Mouse (Mus musculus): ENCODE measurements around the gene Zfp142. TPM values are rescaled to one million over a fixed set of nuclear protein-coding genes. Genes with fewer than 3 reads are reported as not detected.

Gene Zfp142
- total and polyA plus RNA-seq, 3 experiments: 2.8 to 15.1 (median 6.0) TPM

DNA sequence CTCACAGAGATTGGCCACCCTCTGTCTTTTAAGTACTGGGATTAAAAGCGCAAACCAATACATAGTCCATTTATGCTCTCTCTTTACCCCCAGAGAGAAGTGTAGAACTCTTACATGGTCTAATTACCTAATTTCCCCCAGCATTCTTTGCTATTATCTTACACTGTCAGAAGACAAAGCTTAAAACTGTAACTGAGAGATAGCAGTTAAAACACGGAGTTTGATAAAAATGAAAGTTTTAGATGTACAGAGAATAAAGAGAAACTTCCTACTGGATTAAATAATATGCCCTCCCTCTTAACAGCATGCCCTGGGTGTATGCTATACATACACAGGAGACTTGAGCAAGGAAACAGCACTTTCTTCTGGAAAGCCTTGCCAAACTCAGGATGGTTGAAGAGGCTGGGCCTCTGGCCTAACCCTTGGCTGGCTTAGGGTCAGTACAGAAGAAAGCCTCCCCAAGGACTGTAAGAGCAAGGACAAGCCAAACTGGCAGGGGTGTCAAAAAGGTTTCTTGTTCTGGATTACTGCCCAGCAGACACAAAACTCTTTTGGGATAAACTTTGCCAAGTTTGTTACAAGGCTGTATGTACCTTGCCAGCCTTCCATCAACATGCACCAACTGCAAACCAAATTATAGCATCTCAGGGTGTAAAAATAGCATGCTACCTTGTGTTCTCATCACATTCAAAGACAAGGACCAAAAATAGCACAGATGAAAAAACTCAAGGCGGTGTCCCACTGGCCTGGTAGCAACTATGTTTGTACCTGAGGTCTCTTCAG is 3.2 kb downstream of the Zfp142 start:
- Histone ChIP-seq H3K27me3 (replicated peaks) (no peaks in the 10 kb centered on the region), H3K36me3 (replicated peaks in 1 of 2; ENCODE audit: control insufficient read depth in 1 of 2, insufficient read depth in 1 of 2, low read length in 1 of 2) (peaks cover 16 to 52% of the 10 kb centered on the region in 2 experiments), H3K9me3 (replicated peaks; ENCODE audit: low read length) (no peaks in the 10 kb centered on the region), H3K79me2 (replicated peaks; ENCODE audit: control insufficient read depth, extremely low read depth, insufficient read depth, poor library complexity, severe bottlenecking) (peaks cover 45% of the 10 kb centered on the region), H3K4me2 (ENCODE audit: insufficient read depth, low read depth, poor library complexity, severe bottlenecking) (no peak overlapping the region; the same call in 1 of the 2 replicates), H3K9ac (ENCODE audit: insufficient read depth, low read depth) (no peak overlapping the region), H3K4me3 (replicated peaks in 1 of 3; ENCODE audit: low read depth in 2 of 3, low read length in 2 of 3, poor library complexity in 1 of 3) (no peak overlapping the region), H3K27ac (ENCODE audit: insufficient read depth, low read depth) (no peak overlapping the region; the same call in 1 of the 2 replicates), H3K4me1 (ENCODE audit: control insufficient read depth in 1 of 2, insufficient read depth in 2 of 2) (peaks cover 5 to 38% of the 10 kb centered on the region in 2 experiments)
- in situ Hi-C loops (cut with MboI; ENCODE audit: low pct_ligation_motif_present, low pct_unique_long_range_greater_than_20kb, low sequenced_read_pairs) (no loop called here), dilution Hi-C loops (cut with MboI; ENCODE audit: extremely low pct_ligation_motif_present, extremely low pct_unique_long_range_greater_than_20kb, low sequenced_read_pairs) (no loop called here)
- TF ChIP-seq KAT2A (IDR thresholded peaks at IDR 0.05; ENCODE audit: insufficient replicate concordance, low read length) (no peak), CHD2 (IDR thresholded peaks at IDR 0.05; ENCODE audit: low read length) (no peak), GABPA (IDR thresholded peaks at IDR 0.05; ENCODE audit: insufficient replicate concordance, low read depth, low read length) (no peak), PAX5 (IDR thresholded peaks at IDR 0.05; ENCODE audit: low read length) (no peak), ZC3H11A (IDR thresholded peaks at IDR 0.05; ENCODE audit: low read depth, low read length) (no peak), SMC3 (IDR thresholded peaks at IDR 0.05; ENCODE audit: low read depth, low read length) (no peak), UBTF (IDR thresholded peaks at IDR 0.05; ENCODE audit: low read depth, low read length) (no peak), SIN3A (IDR thresholded peaks at IDR 0.05; ENCODE audit: low read length) (no peak), POLR2A (IDR thresholded peaks at IDR 0.05; ENCODE audit: low read depth, low read length) (no peak), ELF1 (IDR thresholded peaks at IDR 0.05; ENCODE audit: low read depth, low read length) (no peak), MAZ (IDR thresholded peaks at IDR 0.05; ENCODE audit: low read depth, low read length) (no peak)
- no peak for DNase-seq (ENCODE audit: extremely low read depth)

DNA sequence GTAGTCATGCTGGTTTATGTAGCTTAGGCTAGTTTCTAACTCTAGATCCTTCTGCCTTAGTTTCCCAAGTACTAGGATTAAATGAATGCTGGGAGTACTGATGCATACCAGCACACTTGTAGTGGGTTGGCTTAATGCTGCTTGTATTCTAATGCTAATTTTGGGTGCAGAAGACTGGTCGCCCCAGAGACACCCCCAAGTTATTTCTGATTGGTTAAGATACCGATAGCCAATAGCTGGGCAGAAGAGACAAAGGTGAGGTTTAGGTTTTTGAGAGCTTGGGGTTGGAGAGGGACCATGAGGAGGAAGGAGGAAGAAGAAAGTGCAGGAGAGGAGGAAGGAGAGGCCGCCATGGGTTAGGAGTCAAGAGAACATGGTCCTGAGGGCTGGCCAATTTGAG is 5.4 kb downstream of the Zfp142 start:
- H3K36me3 ChIP-seq (replicated peaks in 1 of 2; ENCODE audit: control insufficient read depth in 1 of 2, insufficient read depth in 1 of 2, low read length in 1 of 2): peaks cover 34 to 67% of the 10 kb centered on the region in 2 experiments
- H3K27me3 ChIP-seq (replicated peaks): no peaks in the 10 kb centered on the region
- dilution Hi-C loops (cut with MboI; ENCODE audit: extremely low pct_ligation_motif_present, extremely low pct_unique_long_range_greater_than_20kb, low sequenced_read_pairs) (no loop called here), in situ Hi-C loops (cut with MboI; ENCODE audit: low pct_ligation_motif_present, low pct_unique_long_range_greater_than_20kb, low sequenced_read_pairs) (no loop called here)
- DNase-seq (ENCODE audit: extremely low read depth): no peak
- H3K4me3 ChIP-seq (replicated peaks in 1 of 3; ENCODE audit: low read depth in 2 of 3, low read length in 2 of 3, poor library complexity in 1 of 3): no peak overlapping the region
- H3K9ac ChIP-seq (ENCODE audit: insufficient read depth, low read depth): no peak overlapping the region
- peaks cover 39% of the 10 kb centered on the region for H3K79me2 ChIP-seq (replicated peaks; ENCODE audit: control insufficient read depth, extremely low read depth, insufficient read depth, poor library complexity, severe bottlenecking)
- no peaks in the 10 kb centered on the region for H3K9me3 ChIP-seq (replicated peaks; ENCODE audit: low read length)
- peaks cover 5 to 26% of the 10 kb centered on the region in 2 experiments for H3K4me1 ChIP-seq (ENCODE audit: control insufficient read depth in 1 of 2, insufficient read depth in 2 of 2)
- TF ChIP-seq ZNF384 (IDR thresholded peaks at IDR 0.05; ENCODE audit: low read depth, low read length) (no peak), POLR2AphosphoS2 (IDR thresholded peaks at IDR 0.05; ENCODE audit: low read depth, low read length) (no peak), ELF1 (IDR thresholded peaks at IDR 0.05; ENCODE audit: low read depth, low read length) (no peak), JUN (IDR thresholded peaks at IDR 0.05; ENCODE audit: insufficient read depth, low read depth, low read length) (no peak), NELFE (IDR thresholded peaks at IDR 0.05; ENCODE audit: low read depth, low read length) (no peak), ZC3H11A (IDR thresholded peaks at IDR 0.05; ENCODE audit: low read depth, low read length) (no peak), SMC3 (IDR thresholded peaks at IDR 0.05; ENCODE audit: low read depth, low read length) (no peak), BHLHE40 (IDR thresholded peaks at IDR 0.05; ENCODE audit: low read depth, low read length) (no peak), MEF2A (IDR thresholded peaks at IDR 0.05; ENCODE audit: borderline replicate concordance, low read depth, low read length) (no peak), TBP (conservative IDR thresholded peaks at IDR 0.05; ENCODE audit: low read depth, low read length) (no peak), MXI1 (IDR thresholded peaks at IDR 0.05; ENCODE audit: low read depth, low read length) (no peak)
- H3K27ac ChIP-seq (ENCODE audit: insufficient read depth, low read depth): no peak overlapping the region
- H3K4me2 ChIP-seq (ENCODE audit: insufficient read depth, low read depth, poor library complexity, severe bottlenecking): no peak overlapping the region
